Mouse (Mus musculus): ENCODE measurements at regions not wholly inside any gene's neighbourhood (a gene's known extent, or its start where the extent isn't known, plus 50 kb on each side); places are given as distances from the start of the nearest gene placed in this dataset.

- 83% methylated on average over 3 of the region's 3 CpGs for WGBS
- H3K9me3 ChIP-seq (ENCODE audit: control insufficient read depth, low read length): no peaks in the 10 kb centered on the region
- no peak for ATAC-seq (ENCODE audit: low FRiP score, low TSS enrichment)
- H3K9ac ChIP-seq (ENCODE audit: low read depth, low read length): no peak overlapping the region
- H3K27ac ChIP-seq (ENCODE audit: low read depth, low read length): no peak overlapping the region
- H3K4me3 ChIP-seq (ENCODE audit: low read length): no peak overlapping the region
- H3K4me2 ChIP-seq (replicated peaks; ENCODE audit: low read depth, low read length): no peak overlapping the region
- H3K27me3 ChIP-seq (ENCODE audit: control insufficient read depth, insufficient read depth, low read length): no peaks in the 10 kb centered on the region
- H3K4me1 ChIP-seq (ENCODE audit: control insufficient read depth, insufficient read depth, low read length): no peaks in the 10 kb centered on the region
- no peaks in the 10 kb centered on the region for H3K36me3 ChIP-seq (ENCODE audit: control insufficient read depth, insufficient read depth, low read length)
Measured at GRCm38 (mm10) chr4:142351831-142352230, 112.6 kb upstream of the Kazn start.

- no peak overlapping the region for H3K9ac ChIP-seq (ENCODE audit: low read depth, low read length)
- WGBS: 94% methylated on average over 8 of the region's 8 CpGs
- no peaks in the 10 kb centered on the region for H3K27me3 ChIP-seq (ENCODE audit: control insufficient read depth, insufficient read depth, low read length)
- no peak overlapping the region for H3K4me3 ChIP-seq (ENCODE audit: low read length)
- no peak for ATAC-seq (ENCODE audit: low FRiP score, low TSS enrichment)
- no peaks in the 10 kb centered on the region for H3K9me3 ChIP-seq (ENCODE audit: control insufficient read depth, low read length)
- no peaks in the 10 kb centered on the region for H3K36me3 ChIP-seq (ENCODE audit: control insufficient read depth, insufficient read depth, low read length)
- H3K4me2 ChIP-seq (replicated peaks; ENCODE audit: low read depth, low read length): no peak overlapping the region
- H3K27ac ChIP-seq (ENCODE audit: low read depth, low read length): no peak overlapping the region
- H3K4me1 ChIP-seq (ENCODE audit: control insufficient read depth, insufficient read depth, low read length): no peaks in the 10 kb centered on the region
Measured at GRCm38 (mm10) chr4:142350986-142351385, 111.8 kb upstream of the Kazn start.

- Histone ChIP-seq H3K4me3 (ENCODE audit: low read length) (no peak overlapping the region), H3K4me1 (ENCODE audit: control insufficient read depth, insufficient read depth, low read length) (no peaks in the 10 kb centered on the region), H3K4me2 (replicated peaks; ENCODE audit: low read depth, low read length) (no peak overlapping the region), H3K27ac (ENCODE audit: low read depth, low read length) (no peak overlapping the region), H3K9ac (ENCODE audit: low read depth, low read length) (no peak overlapping the region), H3K36me3 (ENCODE audit: control insufficient read depth, insufficient read depth, low read length) (no peaks in the 10 kb centered on the region), H3K27me3 (ENCODE audit: control insufficient read depth, insufficient read depth, low read length) (no peaks in the 10 kb centered on the region), H3K9me3 (ENCODE audit: control insufficient read depth, low read length) (no peaks in the 10 kb centered on the region)
- ATAC-seq (ENCODE audit: low FRiP score, low TSS enrichment): no peak
- 48% methylated on average over 6 of the region's 6 CpGs for WGBS
Measured at GRCm38 (mm10) chr4:142348910-142349309, 109.7 kb upstream of the Kazn start.

GRCm38 (mm10) chr4:142342482-142343206, 103.4 kb upstream of the Kazn start:
- H3K9ac ChIP-seq (ENCODE audit: low read depth, low read length): no peak overlapping the region
- no peaks in the 10 kb centered on the region for H3K27me3 ChIP-seq (ENCODE audit: control insufficient read depth, insufficient read depth, low read length)
- no peaks in the 10 kb centered on the region for H3K4me1 ChIP-seq (ENCODE audit: control insufficient read depth, insufficient read depth, low read length)
- no peak for ATAC-seq (ENCODE audit: low FRiP score, low TSS enrichment)
- H3K36me3 ChIP-seq (ENCODE audit: control insufficient read depth, insufficient read depth, low read length): no peaks in the 10 kb centered on the region
- 91% methylated on average over 19 of the region's 19 CpGs for WGBS
- no peak overlapping the region for H3K4me3 ChIP-seq (ENCODE audit: low read length)
- no peaks in the 10 kb centered on the region for H3K9me3 ChIP-seq (ENCODE audit: control insufficient read depth, low read length)
- no peak overlapping the region for H3K4me2 ChIP-seq (replicated peaks; ENCODE audit: low read depth, low read length)
- no peak overlapping the region for H3K27ac ChIP-seq (ENCODE audit: low read depth, low read length)

DNA sequence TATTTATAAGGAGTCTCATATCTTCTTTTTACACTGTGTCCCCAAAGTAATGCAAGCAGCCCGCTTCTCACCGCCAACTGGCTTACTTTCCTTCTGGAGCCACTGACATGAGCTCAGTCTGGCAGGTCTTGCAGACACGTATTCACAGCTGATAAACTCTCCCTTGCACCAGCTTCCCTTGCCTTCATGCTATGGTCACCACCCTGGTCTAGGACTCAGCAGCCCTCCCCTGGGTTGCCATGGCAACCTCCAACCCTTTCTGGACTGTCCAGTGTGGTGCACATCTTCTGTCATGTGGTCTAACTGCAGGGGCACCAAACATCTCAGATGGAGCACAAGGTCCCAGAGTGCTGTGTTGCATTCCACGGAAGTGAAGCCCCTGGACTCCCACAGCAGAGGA, 102.1 kb upstream of the Kazn start:
- H3K4me2 ChIP-seq (replicated peaks; ENCODE audit: low read depth, low read length): no peak overlapping the region
- H3K36me3 ChIP-seq (ENCODE audit: control insufficient read depth, insufficient read depth, low read length): no peaks in the 10 kb centered on the region
- ATAC-seq (ENCODE audit: low FRiP score, low TSS enrichment): no peak
- no peak overlapping the region for H3K4me3 ChIP-seq (ENCODE audit: low read length)
- no peak overlapping the region for H3K27ac ChIP-seq (ENCODE audit: low read depth, low read length)
- H3K27me3 ChIP-seq (ENCODE audit: control insufficient read depth, insufficient read depth, low read length): no peaks in the 10 kb centered on the region
- no peaks in the 10 kb centered on the region for H3K4me1 ChIP-seq (ENCODE audit: control insufficient read depth, insufficient read depth, low read length)
- 69% methylated on average over 4 of the region's 4 CpGs for WGBS
- no peak overlapping the region for H3K9ac ChIP-seq (ENCODE audit: low read depth, low read length)
- no peaks in the 10 kb centered on the region for H3K9me3 ChIP-seq (ENCODE audit: control insufficient read depth, low read length)

GRCm38 (mm10) chr4:142340057-142340456, 100.9 kb upstream of the Kazn start:
- no peaks in the 10 kb centered on the region for H3K9me3 ChIP-seq (ENCODE audit: control insufficient read depth, low read length)
- 17% methylated on average over 3 of the region's 3 CpGs for WGBS

GRCm38 (mm10) chr4:142337701-142338100, 98.5 kb upstream of the Kazn start:
- no peak overlapping the region for H3K27ac ChIP-seq (ENCODE audit: low read depth, low read length)
- no peak overlapping the region for H3K4me3 ChIP-seq (ENCODE audit: low read length)
- no peaks in the 10 kb centered on the region for H3K27me3 ChIP-seq (ENCODE audit: control insufficient read depth, insufficient read depth, low read length)
- H3K9ac ChIP-seq (ENCODE audit: low read depth, low read length): no peak overlapping the region
- H3K36me3 ChIP-seq (ENCODE audit: control insufficient read depth, insufficient read depth, low read length): no peaks in the 10 kb centered on the region
- WGBS: 94% methylated on average over 8 of the region's 8 CpGs
- no peaks in the 10 kb centered on the region for H3K9me3 ChIP-seq (ENCODE audit: control insufficient read depth, low read length)
- no peak for ATAC-seq (ENCODE audit: low FRiP score, low TSS enrichment)
- no peaks in the 10 kb centered on the region for H3K4me1 ChIP-seq (ENCODE audit: control insufficient read depth, insufficient read depth, low read length)
- H3K4me2 ChIP-seq (replicated peaks; ENCODE audit: low read depth, low read length): no peak overlapping the region

More at GRCm38 (mm10) chr4:142340057-142340456, 100.9 kb upstream of the Kazn start:
- no peak for ATAC-seq (ENCODE audit: low FRiP score, low TSS enrichment)
- H3K9ac ChIP-seq (ENCODE audit: low read depth, low read length): no peak overlapping the region
- H3K4me2 ChIP-seq (replicated peaks; ENCODE audit: low read depth, low read length): no peak overlapping the region
- H3K27me3 ChIP-seq (ENCODE audit: control insufficient read depth, insufficient read depth, low read length): no peaks in the 10 kb centered on the region
- H3K27ac ChIP-seq (ENCODE audit: low read depth, low read length): no peak overlapping the region
- no peak overlapping the region for H3K4me3 ChIP-seq (ENCODE audit: low read length)
- H3K4me1 ChIP-seq (ENCODE audit: control insufficient read depth, insufficient read depth, low read length): no peaks in the 10 kb centered on the region
- H3K36me3 ChIP-seq (ENCODE audit: control insufficient read depth, insufficient read depth, low read length): no peaks in the 10 kb centered on the region

DNA sequence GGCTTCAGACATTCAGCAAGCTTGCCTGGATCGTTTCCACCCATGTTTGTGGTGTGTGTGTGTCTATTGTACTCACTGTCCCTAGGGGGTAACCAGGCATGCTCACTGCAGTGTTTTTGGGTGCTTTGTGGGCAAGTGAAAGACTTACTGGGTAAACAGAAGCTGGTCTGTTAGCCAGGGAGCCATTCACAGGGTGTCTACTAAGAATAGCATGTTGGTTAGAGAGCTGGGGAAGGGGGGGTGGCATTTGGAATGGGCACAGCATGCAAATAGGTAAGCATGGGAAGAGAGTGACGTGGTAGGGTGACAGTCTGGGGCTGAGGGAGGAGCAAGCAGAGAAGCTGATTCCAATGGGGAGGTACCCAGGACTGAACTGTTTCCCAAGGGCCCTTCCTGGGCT, 97.7 kb upstream of the Kazn start:
- Histone ChIP-seq H3K4me2 (replicated peaks; ENCODE audit: low read depth, low read length) (no peak overlapping the region), H3K27ac (ENCODE audit: low read depth, low read length) (no peak overlapping the region), H3K36me3 (ENCODE audit: control insufficient read depth, insufficient read depth, low read length) (no peaks in the 10 kb centered on the region), H3K27me3 (ENCODE audit: control insufficient read depth, insufficient read depth, low read length) (no peaks in the 10 kb centered on the region), H3K9me3 (ENCODE audit: control insufficient read depth, low read length) (no peaks in the 10 kb centered on the region), H3K4me3 (ENCODE audit: low read length) (no peak overlapping the region), H3K9ac (ENCODE audit: low read depth, low read length) (no peak overlapping the region), H3K4me1 (ENCODE audit: control insufficient read depth, insufficient read depth, low read length) (no peaks in the 10 kb centered on the region)
- 64% methylated on average over 2 of the region's 2 CpGs for WGBS
- no peak for ATAC-seq (ENCODE audit: low FRiP score, low TSS enrichment)

DNA sequence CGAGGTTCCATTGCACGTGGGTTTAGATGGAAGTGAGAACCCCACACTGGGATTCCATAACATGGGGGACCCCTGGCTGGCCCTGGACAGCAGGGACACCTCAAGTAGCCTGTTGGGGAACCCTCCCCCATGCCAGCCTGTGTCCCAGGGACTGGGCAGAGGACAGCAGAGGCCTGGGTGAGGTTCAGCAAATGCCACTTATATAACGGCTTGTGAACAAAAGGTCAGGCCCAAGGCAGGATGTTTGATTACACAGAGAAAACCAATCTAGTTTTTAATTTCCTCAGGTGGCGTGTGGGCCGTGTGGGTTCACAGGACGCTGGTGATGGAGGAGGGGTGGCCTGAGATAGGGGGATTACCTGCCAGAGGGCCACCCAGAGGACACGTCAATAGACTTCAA, 94.9 kb upstream of the Kazn start:
- Histone ChIP-seq H3K9ac (ENCODE audit: low read depth, low read length) (no peak overlapping the region), H3K36me3 (ENCODE audit: control insufficient read depth, insufficient read depth, low read length) (no peaks in the 10 kb centered on the region), H3K27me3 (ENCODE audit: control insufficient read depth, insufficient read depth, low read length) (no peaks in the 10 kb centered on the region), H3K27ac (ENCODE audit: low read depth, low read length) (no peak overlapping the region), H3K4me1 (ENCODE audit: control insufficient read depth, insufficient read depth, low read length) (no peaks in the 10 kb centered on the region), H3K4me2 (replicated peaks; ENCODE audit: low read depth, low read length) (no peak overlapping the region), H3K9me3 (ENCODE audit: control insufficient read depth, low read length) (peaks cover 3% of the 10 kb centered on the region; the same call in 1 of the 2 replicates), H3K4me3 (ENCODE audit: low read length) (no peak overlapping the region)
- whole genome bisulfite sequencing: 57% methylated on average over 7 of the region's 7 CpGs
- no peak for ATAC-seq (ENCODE audit: low FRiP score, low TSS enrichment)

Measured in kidney, embryonic 14.5 days (tissue).